Mouse (Mus musculus) spleen, adult 12 weeks (tissue): ENCODE data around the gene Grip2.

Experiments used
- DNase-seq: peaks from one replicate; pipeline ENCODE4 v3.0.0; 2022; ENCODE audit warnings: low spot score

The Grip2 gene

GRCm38 (mm10) chr6:91795640-91796039 is 31.4 kb downstream of the Grip2 start:
- no peak for DNase-seq

GRCm38 (mm10) chr6:91788311-91788798 is 38.7 kb downstream of the Grip2 start:
- no peak for DNase-seq

GRCm38 (mm10) chr6:91785018-91785417 is 42.0 kb downstream of the Grip2 start:
- DNase-seq = no peak

GRCm38 (mm10) chr6:91779206-91779605 is 47.8 kb downstream of the Grip2 start:
- DNase-seq = no peak

- no peak for DNase-seq
These were observed 50.5 kb downstream of the Grip2 start for GRCm38 (mm10) chr6:91776543-91776942.

- no peak for DNase-seq
These were observed 53.1 kb downstream of the Grip2 start for GRCm38 (mm10) chr6:91773951-91774350.

GRCm38 (mm10) chr6:91767550-91767949 is 59.5 kb downstream of the Grip2 start:
- no peak for DNase-seq

GRCm38 (mm10) chr6:91762051-91762742 is 64.9 kb downstream of the Grip2 start:
- no peak for DNase-seq

GRCm38 (mm10) chr6:91754845-91755244 is 72.2 kb downstream of the Grip2 start:
- DNase-seq = no peak

GRCm38 (mm10) chr6:91754098-91754497 is 73.0 kb downstream of the Grip2 start:
- DNase-seq = no peak

- DNase-seq = no peak
These were observed 74.2 kb downstream of the Grip2 start for GRCm38 (mm10) chr6:91752884-91753283.

GRCm38 (mm10) chr6:91750976-91751375 is 76.1 kb downstream of the Grip2 start:
- DNase-seq = no peak

GRCm38 (mm10) chr6:91746776-91747175 is 80.3 kb downstream of the Grip2 start:
- DNase-seq = no peak

- no peak for DNase-seq
These were observed 81.0 kb downstream of the Grip2 start for GRCm38 (mm10) chr6:91745947-91746582.

- no peak for DNase-seq
These were observed 81.8 kb downstream of the Grip2 start for GRCm38 (mm10) chr6:91745246-91745645.

GRCm38 (mm10) chr6:91743886-91744285 is 83.2 kb downstream of the Grip2 start:
- no peak for DNase-seq

- no peak for DNase-seq
These were observed 84.1 kb downstream of the Grip2 start for GRCm38 (mm10) chr6:91742995-91743394.

GRCm38 (mm10) chr6:91742466-91742865 is 84.6 kb downstream of the Grip2 start:
- no peak for DNase-seq

GRCm38 (mm10) chr6:91741046-91741445 is 86.0 kb downstream of the Grip2 start:
- peak; percentile 38 for DNase-seq

- no peak for DNase-seq
These were observed 89.0 kb downstream of the Grip2 start for GRCm38 (mm10) chr6:91738058-91738457.

GRCm38 (mm10) chr6:91737451-91737850 is 89.6 kb downstream of the Grip2 start:
- no peak for DNase-seq

GRCm38 (mm10) chr6:91736471-91736870 is 90.6 kb downstream of the Grip2 start:
- no peak for DNase-seq

GRCm38 (mm10) chr6:91732138-91732537 is 94.9 kb downstream of the Grip2 start:
- DNase-seq = no peak

- DNase-seq = no peak
These were observed 97.3 kb downstream of the Grip2 start for GRCm38 (mm10) chr6:91729677-91730127.
